Mouse (Mus musculus) midbrain, embryonic 14.5 days (tissue): ENCODE measurements at regions not wholly inside any gene's neighbourhood (a gene's known extent, or its start where the extent isn't known, plus 50 kb on each side); places are given as distances from the start of the nearest gene placed in this dataset.
"Not testable (repeated sequence)": the region's sequence is repeated elsewhere in the genome, so short reads cannot be mapped to it uniquely, and the experiment has no call there.

Experiments used
- ATAC-seq: fragments of 200-750 bp; cut with Nextera tagmentation; 2 replicates; pipeline ENCODE4 v1.8.0; 2017; ENCODE audit warnings: moderate number of reproducible peaks, moderate library complexity; ENCODE audit not compliant: low FRiP score, low TSS enrichment
- DNase-seq: peaks from one replicate; pipeline ENCODE4 v3.0.0-alpha.2; 2015
- H3K27ac ChIP-seq: fragments of 300-500 bp; sonication (generic); replicated peaks from 2 replicates; pipeline ENCODE4 v1.5.1; 2014; ENCODE audit warnings: mild to moderate bottlenecking, low read depth, low read length, moderate library complexity
- H3K27me3 ChIP-seq: fragments of 300-500 bp; sonication (generic); 2 replicates; pipeline ENCODE4 v1.6.1; 2014; ENCODE audit warnings: low read length, control low read depth, mixed read lengths; ENCODE audit not compliant: control insufficient read depth, insufficient read depth
- H3K36me3 ChIP-seq: fragments of 300-500 bp; sonication (generic); 2 replicates; pipeline ENCODE4 v1.6.1; 2014; ENCODE audit warnings: low read length, control low read depth; ENCODE audit not compliant: control insufficient read depth, insufficient read depth
- H3K4me1 ChIP-seq: fragments of 300-500 bp; sonication (generic); 2 replicates; pipeline ENCODE4 v1.6.1; 2014; ENCODE audit warnings: mild to moderate bottlenecking, antibody characterized with exemption, low read length, control low read depth; ENCODE audit not compliant: control insufficient read depth, insufficient read depth
- H3K4me2 ChIP-seq: fragments of 300-500 bp; sonication (generic); 2 replicates; pipeline ENCODE4 v1.6.1; 2014; ENCODE audit warnings: mild to moderate bottlenecking, low read length, moderate library complexity
- H3K4me3 ChIP-seq: fragments of 300-500 bp; sonication (generic); replicated peaks from 2 replicates; pipeline ENCODE4 v1.5.1; 2014; ENCODE audit warnings: low read depth, low read length
- H3K9ac ChIP-seq: fragments of 300-500 bp; sonication (generic); replicated peaks from 2 replicates; pipeline ENCODE4 v1.6.1; 2014; ENCODE audit warnings: mild to moderate bottlenecking, low read length, moderate library complexity
- H3K9me3 ChIP-seq: fragments of 300-500 bp; sonication (generic); 2 replicates; pipeline ENCODE4 v1.6.1; 2016; ENCODE audit warnings: low read length, control low read depth, mixed read lengths; ENCODE audit not compliant: control insufficient read depth
- WGBS: fragments of 180-500 bp; shearing (Covaris S2); extraction: QIAGEN DNeasy Blood & Tissue Kit; methylation state at CpG from one replicate; pipeline ENCODE4 v1.1.7; 2014; 5-methylcytosine and 5-hydroxymethylcytosine counted together

DNA sequence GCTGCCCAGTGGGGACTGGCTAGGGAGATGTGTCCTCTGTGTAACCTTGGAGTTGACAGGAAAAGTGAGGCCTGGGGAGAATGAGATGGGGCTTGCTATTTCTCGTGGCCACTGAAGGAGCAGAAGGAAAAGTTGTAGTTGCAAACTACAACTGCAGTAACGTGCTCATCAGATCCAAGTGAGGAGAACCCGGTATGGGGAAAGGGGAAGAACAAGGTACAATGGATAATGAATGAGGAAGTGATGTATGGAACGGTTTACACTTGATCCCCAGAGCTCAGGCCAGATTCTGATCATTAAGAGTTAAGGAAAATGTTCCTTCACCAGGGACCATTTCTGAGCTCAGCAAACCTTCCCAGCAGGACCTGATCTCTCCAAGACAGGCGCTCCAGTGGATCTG lies 92.6 kb downstream of the Phlda1 start:
- WGBS = 93% methylated on average over 5 of the region's 5 CpGs
- Histone ChIP-seq H3K4me2 (no peak overlapping the region), H3K27me3 (no peaks in the 10 kb centered on the region), H3K9me3 (no peaks in the 10 kb centered on the region), H3K4me3 (no peak overlapping the region), H3K27ac (no peak overlapping the region), H3K9ac (no peak overlapping the region), H3K36me3 (no peaks in the 10 kb centered on the region), H3K4me1 (peaks cover 13% of the 10 kb centered on the region)
- DNase-seq = no peak
- no peak for ATAC-seq

GRCm38 (mm10) chr10:111599297-111600250 lies 93.5 kb downstream of the Phlda1 start:
- Histone ChIP-seq H3K4me2 (no peak overlapping the region), H3K4me3 (no peak overlapping the region), H3K36me3 (no peaks in the 10 kb centered on the region), H3K4me1 (peaks cover 13% of the 10 kb centered on the region), H3K27me3 (no peaks in the 10 kb centered on the region), H3K9me3 (no peaks in the 10 kb centered on the region), H3K9ac (no peak overlapping the region), H3K27ac (no peak overlapping the region)
- DNase-seq (no peak), ATAC-seq (no peak)
- 73% methylated on average over 10 of the region's 10 CpGs for WGBS

- DNase-seq = no peak
- 75% methylated on average over 2 of the region's 2 CpGs for WGBS
- Histone ChIP-seq H3K36me3 (no peaks in the 10 kb centered on the region), H3K4me3 (no peak overlapping the region), H3K4me2 (no peak overlapping the region), H3K9ac (no peak overlapping the region), H3K9me3 (no peaks in the 10 kb centered on the region), H3K4me1 (peaks cover 13% of the 10 kb centered on the region), H3K27me3 (no peaks in the 10 kb centered on the region), H3K27ac (no peak overlapping the region)
- ATAC-seq = no peak
Observed at GRCm38 (mm10) chr10:111600251-111600620, 94.2 kb downstream of the Phlda1 start.

DNA sequence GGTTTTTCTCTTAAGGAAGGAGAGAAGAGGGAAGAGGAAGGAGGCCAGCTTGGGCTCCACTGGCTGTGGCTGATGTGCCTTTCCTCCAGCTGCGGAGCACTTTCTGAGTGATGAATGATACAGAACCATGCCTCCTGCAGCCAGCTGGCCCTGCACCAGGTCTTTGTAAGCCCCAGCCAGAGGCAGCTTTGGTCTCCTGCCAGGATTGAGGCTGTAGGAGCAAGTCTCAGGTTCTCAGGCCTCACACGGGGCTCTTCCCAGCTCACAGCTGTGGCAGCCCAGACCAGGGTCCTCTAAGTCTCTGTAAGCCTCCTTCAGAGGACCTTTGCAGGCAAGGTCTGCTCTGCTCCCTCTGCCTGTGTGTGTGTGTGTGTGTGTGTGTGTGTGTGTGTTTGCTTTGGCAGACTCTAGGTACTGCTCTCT lies 94.6 kb downstream of the Phlda1 start:
- Histone ChIP-seq H3K27ac (no peak overlapping the region), H3K9me3 (no peaks in the 10 kb centered on the region), H3K4me1 (peaks cover 8% of the 10 kb centered on the region; the same call in 1 of the 2 replicates), H3K4me3 (no peak overlapping the region), H3K27me3 (no peaks in the 10 kb centered on the region), H3K9ac (no peak overlapping the region), H3K4me2 (no peak overlapping the region), H3K36me3 (no peaks in the 10 kb centered on the region)
- WGBS = 20% methylated on average over 2 of the region's 2 CpGs
- DNase-seq (peak; percentile 78), ATAC-seq (peak; percentile 34; the same call in 1 of the 2 replicates)

GRCm38 (mm10) chr10:111603166-111603565 lies 97.1 kb downstream of the Phlda1 start:
- H3K36me3 ChIP-seq = no peaks in the 10 kb centered on the region
- no peak overlapping the region for H3K9ac ChIP-seq
- no peaks in the 10 kb centered on the region for H3K9me3 ChIP-seq
- H3K4me2 ChIP-seq = no peak overlapping the region
- H3K27me3 ChIP-seq = no peaks in the 10 kb centered on the region
- ATAC-seq = no peak
- WGBS = 87% methylated on average over 1 of the region's 1 CpGs
- DNase-seq = no peak
- peaks cover 8% of the 10 kb centered on the region; the same call in 1 of the 2 replicates for H3K4me1 ChIP-seq
- no peak overlapping the region for H3K4me3 ChIP-seq
- no peak overlapping the region for H3K27ac ChIP-seq

- DNase-seq, H3K4me1 ChIP-seq, H3K9me3 ChIP-seq, ATAC-seq, H3K36me3 ChIP-seq, H3K27ac ChIP-seq, H3K4me3 ChIP-seq, H3K4me2 ChIP-seq, H3K27me3 ChIP-seq, H3K9ac ChIP-seq: not testable (repeated sequence)
- WGBS = 82% methylated on average over 2 of the region's 2 CpGs
Observed at GRCm38 (mm10) chr10:111607381-111607780, 101.3 kb downstream of the Phlda1 start.

DNA sequence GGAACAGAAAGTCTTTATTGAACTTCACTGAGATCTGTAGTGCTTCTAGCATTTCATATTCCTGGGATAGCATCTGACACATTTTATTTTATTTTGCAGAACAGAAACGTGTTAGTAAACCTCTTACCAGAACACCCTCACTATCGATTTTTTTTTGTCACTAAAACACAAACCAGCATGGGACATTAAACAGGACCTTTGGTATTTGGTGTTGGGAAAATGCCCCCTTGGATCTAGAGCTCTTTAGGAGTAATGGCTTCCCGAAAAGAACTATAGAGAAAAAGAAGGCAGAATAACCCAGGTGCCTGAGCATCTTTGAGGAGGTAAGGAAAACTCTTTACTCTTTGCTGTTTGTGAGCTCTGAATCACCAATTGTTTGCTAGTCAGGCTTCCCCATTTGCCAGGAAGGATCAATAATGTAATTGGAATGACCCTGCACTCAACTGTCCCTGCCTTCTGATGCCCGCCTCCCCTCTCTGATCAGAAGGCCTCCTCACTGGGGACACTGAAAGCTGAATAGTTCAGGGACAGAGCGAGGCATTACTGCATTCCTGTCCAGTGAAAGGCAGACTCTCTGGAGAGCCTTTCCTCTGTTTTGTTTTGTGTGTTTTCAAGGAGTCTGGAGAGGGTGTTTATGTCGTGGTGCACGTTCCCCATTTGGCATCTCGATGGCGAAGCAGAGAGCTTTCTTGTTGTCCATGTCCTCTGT lies 102.5 kb downstream of the Phlda1 start:
- H3K36me3 ChIP-seq = no peaks in the 10 kb centered on the region
- H3K9me3 ChIP-seq = no peaks in the 10 kb centered on the region
- H3K4me1 ChIP-seq = no peaks in the 10 kb centered on the region
- ATAC-seq (no peak), DNase-seq (no peak)
- no peak overlapping the region for H3K4me2 ChIP-seq
- H3K9ac ChIP-seq = no peak overlapping the region
- H3K27me3 ChIP-seq = no peaks in the 10 kb centered on the region
- no peak overlapping the region for H3K4me3 ChIP-seq
- H3K27ac ChIP-seq = no peak overlapping the region
- WGBS = 75% methylated on average over 9 of the region's 9 CpGs

GRCm38 (mm10) chr10:111609889-111610288 lies 103.8 kb downstream of the Phlda1 start:
- DNase-seq = no peak
- Histone ChIP-seq H3K9ac (no peak overlapping the region), H3K4me2 (no peak overlapping the region), H3K27ac (no peak overlapping the region), H3K36me3 (no peaks in the 10 kb centered on the region), H3K4me3 (no peak overlapping the region), H3K4me1 (no peaks in the 10 kb centered on the region), H3K9me3 (no peaks in the 10 kb centered on the region), H3K27me3 (no peaks in the 10 kb centered on the region)
- WGBS = 87% methylated on average over 2 of the region's 2 CpGs
- no peak for ATAC-seq
